Mouse (Mus musculus) erythroblast, embryonic 14.5 days (primary cell): ENCODE results near the gene Myo9b.

ENCODE experiments used
- GATA1 ChIP-seq: IDR thresholded peaks from 2 replicates; pipeline ENCODE4 v1.6.1; 2012; ENCODE audit warnings: low read length, inconsistent platforms, mixed read lengths
- TAL1 ChIP-seq: IDR thresholded peaks from 3 replicates; pipeline ENCODE4 v1.6.1; 2012; ENCODE audit warnings: low read length, inconsistent platforms, mixed read lengths

GRCm38 (mm10) chr8:71372427-71372826 lies 99.9 kb downstream of the Myo9b start:
- TF ChIP-seq TAL1 (no peak), GATA1 (no peak)
